Mouse (Mus musculus): ENCODE measurements around the gene Rhbdd3.

Gene Rhbdd3

GRCm38 (mm10) chr11:5098736-5099542 lies at the start of gene Rhbdd3, which contains the start of gene Ewsr1:
Gene Rhbdd3, plus strand, starts transcription at chr11:5098926.
Gene Ewsr1, minus strand, starts transcription at chr11:5099266.
- peak; percentile 95 to 97 for DNase-seq (ENCODE audit: low spot score in 2 of 2)

- DNase-seq (ENCODE audit: low spot score in 2 of 2), result no peak
Measured at GRCm38 (mm10) chr11:5051629-5052028, 47.1 kb upstream of the Rhbdd3 start.

GRCm38 (mm10) chr11:5052200-5052854 lies 46.4 kb upstream of the Rhbdd3 start:
- no peak for DNase-seq (ENCODE audit: low spot score in 2 of 2)

GRCm38 (mm10) chr11:5054151-5054550 lies 44.6 kb upstream of the Rhbdd3 start:
- DNase-seq (ENCODE audit: low spot score in 2 of 2), result no peak

GRCm38 (mm10) chr11:5054874-5055273 lies 43.9 kb upstream of the Rhbdd3 start:
- no peak for DNase-seq (ENCODE audit: low spot score in 2 of 2)

GRCm38 (mm10) chr11:5055945-5056938 lies 42.5 kb upstream of the Rhbdd3 start:
- DNase-seq (ENCODE audit: low spot score in 2 of 2), result no peak

GRCm38 (mm10) chr11:5057064-5057463 lies 41.7 kb upstream of the Rhbdd3 start:
- DNase-seq (ENCODE audit: low spot score in 2 of 2), result no peak

- DNase-seq (ENCODE audit: low spot score in 2 of 2), result no peak
Measured at GRCm38 (mm10) chr11:5057541-5057855, 41.2 kb upstream of the Rhbdd3 start.

GRCm38 (mm10) chr11:5057856-5058641 lies 40.7 kb upstream of the Rhbdd3 start, which contains the start of gene Rasl10a:
Gene Rasl10a, plus strand, starts transcription at chr11:5058128.
- peak in 1 of 2 experiments; percentile 29 for DNase-seq (ENCODE audit: low spot score in 2 of 2)

GRCm38 (mm10) chr11:5058783-5059182 lies 39.9 kb upstream of the Rhbdd3 start:
- no peak for DNase-seq (ENCODE audit: low spot score in 2 of 2)

GRCm38 (mm10) chr11:5059230-5059629 lies 39.5 kb upstream of the Rhbdd3 start:
- no peak for DNase-seq (ENCODE audit: low spot score in 2 of 2)

- DNase-seq (ENCODE audit: low spot score in 2 of 2), result peak in 1 of 2 experiments; percentile 14
Measured at GRCm38 (mm10) chr11:5059704-5060156, 39.0 kb upstream of the Rhbdd3 start.

- peak in 1 of 2 experiments; percentile 11 for DNase-seq (ENCODE audit: low spot score in 2 of 2)
Measured at GRCm38 (mm10) chr11:5060756-5061412, 37.8 kb upstream of the Rhbdd3 start.

GRCm38 (mm10) chr11:5061413-5062139 lies 37.1 kb upstream of the Rhbdd3 start:
- DNase-seq (ENCODE audit: low spot score in 2 of 2), result peak; percentile 96 to 98

- DNase-seq (ENCODE audit: low spot score in 2 of 2), result no peak
Measured at GRCm38 (mm10) chr11:5062326-5062725, 36.4 kb upstream of the Rhbdd3 start.

- no peak for DNase-seq (ENCODE audit: low spot score in 2 of 2)
Measured at GRCm38 (mm10) chr11:5062860-5063505, 35.7 kb upstream of the Rhbdd3 start.

- DNase-seq (ENCODE audit: low spot score in 2 of 2), result peak in 1 of 2 experiments; percentile 18
Measured at GRCm38 (mm10) chr11:5063561-5064281, 35.0 kb upstream of the Rhbdd3 start.

GRCm38 (mm10) chr11:5064282-5065055 lies 34.3 kb upstream of the Rhbdd3 start:
- peak in 1 of 2 experiments; percentile 23 for DNase-seq (ENCODE audit: low spot score in 2 of 2)

All from heart, adult 9 months (tissue).